12 mouse cellular contexts compared by ENCODE assay signal in genomic region chr16:37715173-37715572, GRCm38 (mm10).
A peak's percentile ranks its signal among the peaks of the same experiment; 100 is the strongest.
DNase-seq lines count a peak whose midpoint lies in the region; ATAC-seq and TF ChIP-seq lines count a peak whose summit lies in the region.
"Had no signal": no experiment of that assay in that cellular context is flagged by ENCODE, and none has a peak within 500 bp of the region (broad histone marks: within the 10 kb centered on the region; RNA-seq: fewer than 3 reads in every experiment).

No protein-coding gene starts in this region.

- no peak for TF ChIP-seq CTCF in MEL (IDR thresholded peaks at IDR 0.05 in 2 of 3, conservative IDR thresholded peaks at IDR 0.05 in 1 of 3; ENCODE audit: control insufficient read depth in 1 of 3, insufficient read depth in 1 of 3, low read depth in 2 of 3, low read length in 3 of 3, poor library complexity in 1 of 3, severe bottlenecking in 1 of 3)

- WGBS in embryonic facial prominence, embryonic 12.5 days, result 33% methylated on average over 7 of the region's 7 CpGs
- 43% methylated on average over 7 of the region's 7 CpGs for WGBS in embryonic facial prominence, embryonic 10.5 days
- 58% methylated on average over 7 of the region's 7 CpGs for WGBS in kidney, embryonic 14.5 days
- WGBS in midbrain, embryonic 12.5 days, result 40% methylated on average over 7 of the region's 7 CpGs

- H3K4me1 ChIP-seq in embryonic facial prominence, embryonic 12.5 days, result 0 out of 2 replicates have a peak, but pooled peaks cover 18% of the 10 kb centered on the region
- no peaks in the 10 kb centered on the region for H3K4me1 ChIP-seq in embryonic facial prominence, embryonic 10.5 days
- no peaks in the 10 kb centered on the region for H3K4me1 ChIP-seq in kidney, embryonic 14.5 days (ENCODE audit: control insufficient read depth, insufficient read depth, low read length)
- 0 out of 4 replicates have a peak, but pooled peaks cover 0 to 3% of the 10 kb centered on the region in 2 experiments for H3K4me1 ChIP-seq in MEL (ENCODE audit: control insufficient read depth in 1 of 2, insufficient read depth in 2 of 2, low read length in 2 of 2)
- H3K4me1 ChIP-seq in midbrain, embryonic 12.5 days, result no peaks in the 10 kb centered on the region

- no peak for DNase-seq in embryonic facial prominence, embryonic 10.5 days (ENCODE audit: low spot score)
- no peak for DNase-seq in kidney, adult 11 months
- DNase-seq in MEL (ENCODE audit: low read depth, low spot score), result peak; percentile 35
- DNase-seq in natural killer cell, adult 2 months (ENCODE audit: low spot score in 2 of 2), result no peak
- no peak for DNase-seq in cerebellum, adult 11 months
- DNase-seq: adrenal gland, adult 8-10 months; cerebellum, adult 2 months; gastrocnemius, postnatal 36 days had no signal

- no peaks in the 10 kb centered on the region for H3K36me3 ChIP-seq in embryonic facial prominence, embryonic 12.5 days
- H3K36me3 ChIP-seq in embryonic facial prominence, embryonic 10.5 days (replicated peaks), result no peaks in the 10 kb centered on the region
- no peaks in the 10 kb centered on the region for H3K36me3 ChIP-seq in kidney, embryonic 14.5 days (ENCODE audit: control insufficient read depth, insufficient read depth, low read length)
- peaks cover 0 to 5% of the 10 kb centered on the region in 2 experiments; a peak in 2 of 4 replicates for H3K36me3 ChIP-seq in MEL (ENCODE audit: control insufficient read depth in 1 of 2, insufficient read depth in 2 of 2, low read length in 2 of 2)
- H3K36me3 ChIP-seq in midbrain, embryonic 12.5 days, result no peaks in the 10 kb centered on the region
- H3K36me3 ChIP-seq: G1E had no signal

- H3K4me3 ChIP-seq in embryonic facial prominence, embryonic 12.5 days, result no peak overlapping the region
- H3K4me3 ChIP-seq in embryonic facial prominence, embryonic 10.5 days, result no peak overlapping the region
- no peak overlapping the region for H3K4me3 ChIP-seq in kidney, embryonic 14.5 days (ENCODE audit: low read length)
- H3K4me3 ChIP-seq in MEL (ENCODE audit: control insufficient read depth in 1 of 2, insufficient read depth in 1 of 2, low read depth in 2 of 2, low read length in 2 of 2), result no peak overlapping the region; a peak in 1 of 4 replicates
- no peak overlapping the region for H3K4me3 ChIP-seq in midbrain, embryonic 12.5 days

- H3K79me2 ChIP-seq in MEL (ENCODE audit: control insufficient read depth, insufficient read depth, low read length, poor library complexity), result no peaks in the 10 kb centered on the region

- TF ChIP-seq RAD21 in MEL (IDR thresholded peaks at IDR 0.05; ENCODE audit: low read depth, low read length), result no peak

- ATAC-seq in embryonic facial prominence, embryonic 12.5 days (ENCODE audit: insufficient number of reproducible peaks, insufficient read depth, low FRiP score, low TSS enrichment), result peak; percentile 64; the same call in 1 of the 2 replicates
- ATAC-seq in kidney, embryonic 14.5 days (ENCODE audit: low FRiP score, low TSS enrichment), result peak; percentile 43; the same call in 1 of the 2 replicates
- ATAC-seq in midbrain, embryonic 12.5 days (ENCODE audit: low FRiP score, low read depth), result peak; percentile 49; the same call in 1 of the 2 replicates

- no peak for TF ChIP-seq POLR2A in MEL (IDR thresholded peaks at IDR 0.05; ENCODE audit: control insufficient read depth in 1 of 2, insufficient read depth in 1 of 2, low read depth in 1 of 2, low read length in 2 of 2, poor library complexity in 1 of 2)

- no peaks in the 10 kb centered on the region for H3K9me3 ChIP-seq in embryonic facial prominence, embryonic 12.5 days
- H3K9me3 ChIP-seq in embryonic facial prominence, embryonic 10.5 days, result no peaks in the 10 kb centered on the region
- H3K9me3 ChIP-seq in kidney, embryonic 14.5 days (ENCODE audit: control insufficient read depth, low read length), result no peaks in the 10 kb centered on the region
- H3K9me3 ChIP-seq in MEL (replicated peaks; ENCODE audit: insufficient read depth, low read length), result no peaks in the 10 kb centered on the region
- no peaks in the 10 kb centered on the region for H3K9me3 ChIP-seq in midbrain, embryonic 12.5 days
- H3K9me3 ChIP-seq: G1E had no signal

- TF ChIP-seq EP300 in MEL (IDR thresholded peaks at IDR 0.05; ENCODE audit: low read depth in 1 of 2, low read length in 2 of 2), result no peak

- H3K9ac ChIP-seq in embryonic facial prominence, embryonic 12.5 days, result no peak overlapping the region
- H3K9ac ChIP-seq in kidney, embryonic 14.5 days (ENCODE audit: low read depth, low read length), result no peak overlapping the region
- H3K9ac ChIP-seq in MEL (ENCODE audit: control insufficient read depth, low read depth, low read length, poor library complexity, severe bottlenecking), result no peak overlapping the region
- no peak overlapping the region for H3K9ac ChIP-seq in midbrain, embryonic 12.5 days (replicated peaks)

- no peaks in the 10 kb centered on the region for H3K27me3 ChIP-seq in embryonic facial prominence, embryonic 12.5 days
- no peaks in the 10 kb centered on the region for H3K27me3 ChIP-seq in embryonic facial prominence, embryonic 10.5 days (replicated peaks; ENCODE audit: low read depth, poor library complexity, severe bottlenecking)
- no peaks in the 10 kb centered on the region for H3K27me3 ChIP-seq in kidney, embryonic 14.5 days (ENCODE audit: control insufficient read depth, insufficient read depth, low read length)
- peaks cover 2 to 8% of the 10 kb centered on the region in 2 experiments for H3K27me3 ChIP-seq in MEL (ENCODE audit: control insufficient read depth in 1 of 2, insufficient read depth in 2 of 2, low read length in 2 of 2)
- 0 out of 2 replicates have a peak, but pooled peaks cover 4% of the 10 kb centered on the region for H3K27me3 ChIP-seq in midbrain, embryonic 12.5 days

- H3K4me2 ChIP-seq in embryonic facial prominence, embryonic 12.5 days (replicated peaks), result no peak overlapping the region
- no peak overlapping the region for H3K4me2 ChIP-seq in kidney, embryonic 14.5 days (replicated peaks; ENCODE audit: low read depth, low read length)
- no peak overlapping the region for H3K4me2 ChIP-seq in midbrain, embryonic 12.5 days (replicated peaks)

- peak overlapping the region; percentile 72 for H3K27ac ChIP-seq in embryonic facial prominence, embryonic 12.5 days
- H3K27ac ChIP-seq in embryonic facial prominence, embryonic 10.5 days (replicated peaks), result no peak overlapping the region
- H3K27ac ChIP-seq in kidney, embryonic 14.5 days (ENCODE audit: low read depth, low read length), result no peak overlapping the region
- no peak overlapping the region for H3K27ac ChIP-seq in MEL (ENCODE audit: control insufficient read depth, low read depth, low read length)
- H3K27ac ChIP-seq in midbrain, embryonic 12.5 days (replicated peaks), result no peak overlapping the region; the same call in 1 of the 2 replicates

TF ChIP-seq in MEL, 35 proteins besides CTCF, POLR2A, EP300 and RAD21:
- TF ChIP-seq CHD1 (IDR thresholded peaks at IDR 0.05; ENCODE audit: low read depth, low read length) (no peak), MYB (IDR thresholded peaks at IDR 0.05; ENCODE audit: low read depth, low read length) (no peak), ZNF384 (IDR thresholded peaks at IDR 0.05; ENCODE audit: low read depth, low read length) (peak; percentile 46; the same call in 1 of the 2 replicates), BHLHE40 (IDR thresholded peaks at IDR 0.05; ENCODE audit: borderline replicate concordance, low read depth, low read length) (no peak), SIN3A (IDR thresholded peaks at IDR 0.05; ENCODE audit: low read length) (no peak)
